Mouse (Mus musculus): ENCODE results near the gene Plcd3.

The Plcd3 gene

DNA sequence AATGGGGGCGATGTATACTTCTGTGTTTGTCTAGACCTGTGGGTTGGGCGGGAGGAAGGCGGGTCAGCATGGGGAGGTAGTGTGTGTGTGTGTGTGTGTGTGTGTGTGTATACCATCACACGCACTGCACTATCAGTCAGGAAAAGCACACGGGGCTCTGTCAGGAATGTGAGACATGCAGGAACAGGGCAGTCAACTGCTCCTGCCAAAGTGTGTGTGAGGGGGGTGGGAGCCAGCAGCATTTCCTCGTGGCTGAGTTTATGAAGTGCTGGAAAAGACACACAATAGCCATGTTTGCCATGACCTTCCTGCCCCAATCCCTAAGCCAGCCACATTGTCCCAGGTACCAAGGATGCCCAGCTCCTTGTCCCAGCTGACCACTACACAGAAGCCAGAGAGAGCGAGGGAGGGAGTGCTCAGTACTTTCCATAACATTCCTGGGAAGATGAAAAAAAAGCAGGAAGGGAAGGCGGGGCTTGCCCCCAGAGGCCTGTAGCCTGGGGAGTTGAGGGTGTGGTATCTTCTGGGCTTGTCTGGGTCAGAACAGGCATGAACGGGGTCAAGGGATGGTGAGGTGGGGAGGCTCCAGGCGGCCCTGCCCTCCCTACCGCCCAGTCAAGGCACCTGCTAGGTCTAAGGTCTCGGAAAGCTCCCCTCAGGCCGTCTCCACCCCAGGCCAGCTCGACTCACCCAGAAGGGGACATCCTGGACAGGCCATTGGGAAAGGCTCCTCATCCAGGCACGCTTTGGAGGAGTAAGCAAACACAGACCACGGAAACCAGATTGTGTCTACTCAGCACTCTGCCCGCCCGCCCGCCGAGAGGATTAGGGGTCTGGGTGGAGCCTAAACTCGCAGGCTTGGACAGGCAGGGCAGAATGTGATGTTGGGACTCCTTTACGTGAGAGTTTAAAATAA lies 4.2 kb downstream of the Plcd3 start:
- DNase-seq: peak; percentile 48

GRCm38 (mm10) chr11:103095801-103096200 lies 5.7 kb downstream of the Plcd3 start:
- DNase-seq: no peak

DNA sequence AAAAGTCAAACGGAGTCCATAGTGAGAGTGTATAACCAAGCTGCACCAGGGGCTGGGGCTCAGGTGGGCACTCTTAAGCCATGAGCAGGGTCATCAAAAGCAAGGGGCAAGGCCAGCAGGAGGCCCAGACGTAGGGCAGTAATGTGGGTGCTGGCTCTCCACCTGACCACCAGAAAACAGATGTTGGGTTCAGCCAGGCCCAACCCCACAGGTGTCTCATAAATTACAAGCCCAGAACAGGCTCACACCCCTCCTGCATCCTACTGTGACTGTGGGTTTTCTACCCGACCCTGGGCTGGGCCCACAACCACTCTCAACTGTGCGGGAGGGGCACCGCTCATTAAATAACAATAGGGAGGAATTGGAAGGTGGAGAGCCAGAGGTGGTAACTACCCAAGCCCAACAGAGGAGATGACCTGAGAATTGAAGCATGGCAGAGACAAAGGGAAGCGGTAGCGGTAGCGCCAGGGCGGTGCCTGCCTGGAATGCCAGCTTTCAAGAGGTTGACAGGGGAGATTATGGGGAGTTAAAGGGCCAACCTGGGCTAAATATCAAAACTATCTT lies 6.3 kb downstream of the Plcd3 start:
- no peak for DNase-seq

GRCm38 (mm10) chr11:103093862-103094833 lies 7.3 kb downstream of the Plcd3 start:
- DNase-seq: no peak

DNA sequence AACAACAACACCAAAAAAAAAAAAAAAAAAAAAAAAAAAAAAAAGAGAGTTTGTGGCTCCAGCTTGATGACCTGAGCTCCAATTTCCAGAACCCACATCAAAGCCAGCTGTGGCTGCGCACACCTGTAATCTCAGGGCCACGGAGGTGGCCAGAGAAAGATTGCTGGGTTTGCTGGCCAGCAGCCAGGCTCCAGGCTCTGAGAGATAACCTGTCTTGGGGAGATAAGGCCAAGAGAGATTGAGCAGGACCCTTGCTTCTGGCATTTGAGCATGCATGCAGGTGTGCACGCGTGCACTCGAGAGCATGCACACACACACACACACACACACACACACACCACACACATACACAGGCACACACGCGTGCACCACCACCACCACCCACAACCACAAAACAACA lies 8.2 kb downstream of the Plcd3 start:
- DNase-seq: no peak

DNA sequence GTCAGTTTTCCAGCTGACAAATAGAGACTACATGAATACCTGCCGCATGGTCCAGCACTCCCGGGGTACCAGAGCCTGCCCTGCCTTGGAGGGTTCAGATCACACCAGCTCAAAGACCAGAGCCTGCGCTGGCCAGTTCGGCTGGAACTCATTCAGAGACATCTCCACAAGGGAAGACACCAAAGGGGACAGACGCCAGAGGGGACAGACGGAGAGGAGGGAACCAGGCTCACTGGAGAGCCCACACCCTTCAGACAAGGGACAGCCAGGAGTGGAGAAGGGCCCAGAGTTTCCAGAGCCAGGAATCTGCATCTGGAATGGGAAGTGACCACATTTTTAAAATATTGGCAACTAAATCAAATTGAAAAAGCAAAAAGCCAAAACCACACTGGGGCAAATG lies 19.8 kb downstream of the Plcd3 start:
- no peak for DNase-seq

DNA sequence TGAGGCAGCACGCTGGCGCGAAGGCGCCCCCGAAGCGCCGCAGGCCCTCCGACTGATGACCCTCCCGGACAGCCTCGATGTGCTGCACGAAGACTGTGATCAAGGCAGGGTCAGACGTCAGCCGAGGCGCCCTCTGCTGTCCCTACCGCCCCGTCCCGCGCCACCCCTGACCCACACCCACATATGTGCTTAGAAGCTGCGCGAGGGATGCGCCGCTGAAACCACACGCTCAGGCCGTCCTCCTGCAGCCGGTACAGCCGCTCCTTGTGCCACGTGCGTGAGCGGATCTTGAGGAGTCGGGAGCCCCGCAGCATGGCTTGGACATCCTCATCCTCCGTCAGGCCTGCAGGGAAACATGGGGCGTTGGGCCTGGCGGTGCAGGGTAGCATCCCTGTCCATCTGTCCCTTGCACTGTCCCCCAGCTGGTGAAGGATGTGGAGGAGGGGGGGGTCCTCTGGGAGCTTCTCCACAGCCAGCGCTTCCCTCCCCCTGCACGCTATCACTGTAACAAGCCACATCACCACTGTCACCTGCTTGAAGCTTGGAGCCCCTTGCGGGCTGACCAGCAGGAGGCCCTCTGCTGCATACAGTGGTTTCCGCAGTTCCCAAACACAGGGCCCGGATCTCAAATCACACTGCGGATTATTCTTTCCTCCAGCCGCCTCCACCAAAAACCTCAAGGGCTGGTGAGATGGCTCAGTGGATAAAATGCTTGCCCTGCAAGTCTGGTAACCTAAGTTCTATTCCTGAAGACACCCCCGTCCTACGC lies 21.0 kb downstream of the Plcd3 start:
- no peak for DNase-seq

GRCm38 (mm10) chr11:103078131-103078530 lies 23.3 kb downstream of the Plcd3 start:
- no peak for DNase-seq

- DNase-seq: no peak
Observed at GRCm38 (mm10) chr11:103076581-103076980, 24.9 kb downstream of the Plcd3 start.

- no peak for DNase-seq
Observed at GRCm38 (mm10) chr11:103076010-103076409, 25.4 kb downstream of the Plcd3 start.

- no peak for DNase-seq
Observed at GRCm38 (mm10) chr11:103074796-103075323, 26.6 kb downstream of the Plcd3 start.

GRCm38 (mm10) chr11:103074121-103074650 lies 27.3 kb downstream of the Plcd3 start:
- DNase-seq: no peak

DNA sequence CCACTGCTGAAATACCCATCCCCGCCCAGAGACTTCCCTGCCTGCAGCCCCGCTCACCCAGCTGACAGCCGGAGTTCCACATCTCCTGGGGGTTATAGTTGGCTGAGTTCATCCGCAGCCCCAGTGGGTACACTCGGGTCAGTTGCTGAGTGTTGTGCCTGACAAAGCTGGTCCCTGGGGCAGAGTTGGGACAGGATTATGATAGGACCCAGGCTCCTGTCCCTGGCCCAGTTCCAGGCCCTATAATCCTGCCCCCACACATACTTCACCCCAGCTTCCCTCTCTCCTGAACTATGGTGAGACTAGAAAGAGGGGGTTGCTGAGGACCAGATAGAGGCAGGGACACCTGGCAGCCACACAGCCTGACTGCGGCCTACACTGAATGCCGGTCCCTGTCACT lies 27.8 kb downstream of the Plcd3 start:
- no peak for DNase-seq

DNA sequence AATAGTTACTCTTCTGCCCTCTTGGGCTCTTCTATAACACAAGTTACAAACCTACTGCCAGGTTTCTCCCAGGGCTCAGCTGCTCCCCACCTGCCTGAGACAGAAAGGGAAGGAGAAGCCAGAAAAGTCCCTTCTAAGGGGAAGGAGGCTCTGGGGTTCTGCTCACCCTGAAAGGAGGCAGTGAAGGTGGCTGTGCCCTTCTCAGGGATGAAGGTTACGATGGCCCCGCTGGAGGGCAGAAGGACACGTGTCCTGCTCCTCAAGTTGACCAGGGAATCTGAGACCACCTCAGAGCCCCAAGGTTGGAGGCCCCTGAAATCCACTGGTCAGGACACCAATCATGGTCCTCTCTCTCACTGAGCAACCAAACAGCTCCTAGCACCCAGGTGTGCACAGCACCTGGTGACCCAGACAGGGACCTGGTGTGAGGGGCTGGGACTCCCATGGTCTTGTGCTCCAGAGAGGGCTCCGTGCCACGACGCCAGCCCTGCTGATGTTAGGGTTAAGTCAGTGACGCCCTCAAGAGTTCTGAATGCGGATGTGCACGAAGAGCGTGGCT lies 31.1 kb downstream of the Plcd3 start:
- no peak for DNase-seq

DNA sequence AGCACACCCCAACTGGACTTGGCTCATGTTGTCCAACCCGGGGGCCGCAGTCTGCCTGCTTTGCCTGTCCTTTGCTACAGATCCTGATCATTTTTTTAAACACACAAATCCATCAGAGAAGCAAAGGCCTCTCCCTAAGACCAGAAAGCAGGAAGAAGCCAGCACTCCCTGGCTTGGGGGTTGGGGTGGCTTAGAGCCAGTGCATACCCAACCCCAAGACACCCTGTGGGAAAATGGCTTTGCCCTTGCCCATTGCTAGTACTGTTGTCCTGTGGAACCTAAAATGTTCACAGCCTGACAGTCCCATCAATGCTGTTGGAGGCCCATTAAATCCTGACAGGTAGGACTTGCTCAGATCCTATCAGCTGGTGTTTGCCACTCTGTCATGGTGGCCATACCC lies 31.7 kb downstream of the Plcd3 start:
- DNase-seq: no peak

DNA sequence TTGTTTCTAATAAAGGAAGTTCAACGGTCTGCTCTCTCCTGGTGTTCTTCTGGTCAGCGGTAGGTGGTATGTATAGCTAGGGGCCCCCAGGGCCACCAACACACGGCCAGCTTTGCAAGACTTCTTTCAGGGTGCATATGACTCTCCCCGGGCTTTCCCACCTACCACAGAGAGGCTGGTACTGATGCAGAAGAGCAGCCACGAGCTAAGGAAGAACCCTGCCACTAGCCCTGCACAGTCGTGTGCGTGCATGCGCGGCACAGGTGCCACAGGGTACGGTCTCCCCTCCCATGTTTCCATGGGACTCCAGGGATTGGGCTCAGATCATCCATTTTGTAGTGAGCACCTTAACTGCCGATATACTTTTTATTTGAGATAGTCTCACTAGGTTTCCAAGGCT lies 32.6 kb downstream of the Plcd3 start:
- DNase-seq: no peak

- no peak for DNase-seq
Observed at GRCm38 (mm10) chr11:103068272-103068671, 33.2 kb downstream of the Plcd3 start.

DNA sequence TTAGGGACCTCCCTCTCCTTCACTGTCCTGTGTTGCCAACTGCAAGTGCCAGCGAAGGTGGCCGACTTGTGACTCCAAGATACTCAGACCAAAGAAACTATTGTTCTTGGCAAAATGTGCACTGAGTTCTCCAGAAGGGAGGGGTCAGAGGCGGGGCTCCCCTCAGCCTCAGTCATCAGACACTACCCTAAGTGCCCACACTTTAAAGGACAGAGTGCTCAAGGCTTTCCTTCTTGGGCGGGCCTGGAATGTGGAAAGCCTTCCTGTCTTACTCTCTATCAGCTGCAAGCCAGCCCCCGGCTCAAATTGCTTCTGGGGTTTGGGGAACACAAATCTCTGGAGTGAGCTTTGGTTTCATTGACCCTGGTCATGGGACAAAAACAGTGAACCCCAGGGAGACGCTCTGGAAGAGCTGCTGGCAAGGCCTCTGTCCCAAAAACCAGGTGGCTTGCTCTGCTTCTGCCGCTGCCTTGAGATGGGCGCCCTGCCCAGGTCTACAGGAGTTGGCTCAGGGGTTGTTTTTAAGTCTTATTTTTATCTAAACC lies 33.9 kb downstream of the Plcd3 start:
- peak; percentile 30 for DNase-seq

- DNase-seq: no peak
Observed at GRCm38 (mm10) chr11:103067051-103067361, 34.5 kb downstream of the Plcd3 start.

DNA sequence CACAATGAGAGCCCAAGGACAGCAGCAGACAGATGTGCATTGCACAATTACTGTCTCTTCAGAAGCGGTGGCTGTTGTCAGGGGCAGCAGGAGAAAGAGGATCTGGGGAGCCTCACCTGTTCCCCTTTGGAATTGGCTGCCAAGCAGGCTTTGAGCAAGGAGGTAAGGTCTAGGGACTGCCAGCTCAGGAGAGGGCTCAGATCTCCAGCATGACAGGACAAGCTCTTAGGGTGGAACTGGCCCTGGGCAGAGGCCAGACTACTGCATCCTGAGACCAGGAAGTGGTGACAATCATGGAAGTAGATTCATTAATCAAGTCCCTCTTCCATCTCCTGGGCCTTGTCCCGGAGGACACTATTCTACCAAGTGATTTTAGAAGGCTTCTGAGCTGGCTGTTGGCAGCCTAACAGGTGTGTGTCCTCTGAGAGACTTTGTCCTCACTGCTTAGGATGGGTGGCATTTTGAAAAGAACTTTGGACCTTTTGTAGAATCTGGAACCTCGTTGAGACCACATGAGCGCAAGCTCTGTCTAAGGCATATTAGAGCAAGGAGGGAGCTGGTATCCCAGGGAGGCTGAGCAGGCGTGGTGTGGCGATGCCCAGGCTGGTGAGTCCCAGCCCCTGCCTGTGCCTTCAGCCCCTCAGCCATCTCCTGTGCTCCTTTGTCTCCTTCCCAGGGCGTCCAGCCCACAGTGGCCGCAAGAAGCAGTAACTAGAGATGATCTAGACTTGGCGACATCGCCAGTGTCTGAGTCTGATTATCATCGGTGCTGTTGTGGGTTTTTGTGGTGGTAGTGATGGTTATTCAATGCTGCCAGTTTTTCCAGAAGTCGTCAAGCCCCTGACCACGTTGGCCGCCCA lies 35.0 kb downstream of the Plcd3 start:
- peak; percentile 45 for DNase-seq
